Mouse (Mus musculus): Measurements from ENCODE around the gene Slc44a2. TPM values are rescaled to one million over a fixed set of nuclear protein-coding genes. Genes with fewer than 3 reads are reported as not detected.
"Not testable (repeated sequence)": the region's sequence is repeated elsewhere in the genome, so short reads cannot be mapped to it uniquely, and the experiment has no call there.

The Slc44a2 gene
- polyA plus RNA-seq, 1 experiment from 2014 or later = 86.0 TPM

- H3K9ac ChIP-seq (replicated peaks; ENCODE audit: low read length) = no peak overlapping the region
- peaks cover 4% of the 10 kb centered on the region; the same call in 1 of the 2 replicates for H3K4me1 ChIP-seq (ENCODE audit: control insufficient read depth, insufficient read depth, low read length)
- no peak overlapping the region for H3K4me2 ChIP-seq (ENCODE audit: low read depth, low read length)
- H3K4me3 ChIP-seq (ENCODE audit: low read depth, low read length) = no peak overlapping the region; the same call in 1 of the 2 replicates
- H3K36me3 ChIP-seq (replicated peaks; ENCODE audit: control insufficient read depth, insufficient read depth, low read depth, low read length) = no peaks in the 10 kb centered on the region; the same call in 1 of the 2 replicates
- no peaks in the 10 kb centered on the region for H3K27me3 ChIP-seq (ENCODE audit: control insufficient read depth, insufficient read depth, low read length)
- H3K9me3 ChIP-seq (replicated peaks; ENCODE audit: control insufficient read depth, low read length) = no peaks in the 10 kb centered on the region
- 83% methylated on average over 2 of the region's 2 CpGs for WGBS
- no peak overlapping the region for H3K27ac ChIP-seq (replicated peaks; ENCODE audit: low read depth, low read length)
- ATAC-seq (replicated peaks; ENCODE audit: insufficient number of reproducible peaks, low FRiP score, low TSS enrichment, low read depth) = no peak
- DNase-seq (ENCODE audit: low spot score) = no peak
Measured at GRCm38 (mm10) chr9:21289337-21289671, 31.2 kb upstream of the Slc44a2 start.

- peak; percentile 49 for DNase-seq (ENCODE audit: low spot score)
- Histone ChIP-seq H3K4me3 (ENCODE audit: low read depth, low read length) (peak overlapping the region; percentile 78), H3K27me3 (ENCODE audit: control insufficient read depth, insufficient read depth, low read length) (no peaks in the 10 kb centered on the region), H3K4me2 (ENCODE audit: low read depth, low read length) (peak overlapping the region; percentile 68), H3K4me1 (ENCODE audit: control insufficient read depth, insufficient read depth, low read length) (peaks cover 4% of the 10 kb centered on the region; the same call in 1 of the 2 replicates), H3K9ac (replicated peaks; ENCODE audit: low read length) (peak overlapping the region; percentile 85), H3K36me3 (replicated peaks; ENCODE audit: control insufficient read depth, insufficient read depth, low read depth, low read length) (no peaks in the 10 kb centered on the region), H3K9me3 (replicated peaks; ENCODE audit: control insufficient read depth, low read length) (no peaks in the 10 kb centered on the region), H3K27ac (replicated peaks; ENCODE audit: low read depth, low read length) (peak overlapping the region; percentile 23; the same call in 1 of the 2 replicates)
- under 1% methylated on average over 20 of the region's 20 CpGs for WGBS
- no peak for ATAC-seq (replicated peaks; ENCODE audit: insufficient number of reproducible peaks, low FRiP score, low TSS enrichment, low read depth)
Measured at GRCm38 (mm10) chr9:21290589-21290988, 29.9 kb upstream of the Slc44a2 start.

GRCm38 (mm10) chr9:21291022-21291787, 29.3 kb upstream of the Slc44a2 start, which contains the start of gene Cdkn2d:
Gene Cdkn2d, minus strand, starts transcription at chr9:21291407.
- Histone ChIP-seq H3K9me3 (replicated peaks; ENCODE audit: control insufficient read depth, low read length) (no peaks in the 10 kb centered on the region), H3K9ac (replicated peaks; ENCODE audit: low read length) (peak within 1 kb of the TSS; percentile 85), H3K4me3 (ENCODE audit: low read depth, low read length) (peak within 1 kb of the TSS; percentile 78), H3K27me3 (ENCODE audit: control insufficient read depth, insufficient read depth, low read length) (no peaks in the 10 kb centered on the region), H3K36me3 (replicated peaks; ENCODE audit: control insufficient read depth, insufficient read depth, low read depth, low read length) (no peaks in the 10 kb centered on the region), H3K4me1 (ENCODE audit: control insufficient read depth, insufficient read depth, low read length) (peaks cover 4% of the 10 kb centered on the region; the same call in 1 of the 2 replicates), H3K27ac (replicated peaks; ENCODE audit: low read depth, low read length) (peak within 1 kb of the TSS; percentile 86), H3K4me2 (ENCODE audit: low read depth, low read length) (peak within 1 kb of the TSS; percentile 68)
- peak; percentile 98 for ATAC-seq (replicated peaks; ENCODE audit: insufficient number of reproducible peaks, low FRiP score, low TSS enrichment, low read depth)
- DNase-seq (ENCODE audit: low spot score) = peak; percentile 100
- WGBS = under 1% methylated on average over 51 of the region's 51 CpGs

- Histone ChIP-seq H3K4me3 (ENCODE audit: low read depth, low read length) (peak overlapping the region; percentile 28), H3K9ac (replicated peaks; ENCODE audit: low read length) (peak overlapping the region; percentile 51), H3K27ac (replicated peaks; ENCODE audit: low read depth, low read length) (peak overlapping the region; percentile 86)
- H3K27me3 ChIP-seq (ENCODE audit: control insufficient read depth, insufficient read depth, low read length); H3K4me2 ChIP-seq (ENCODE audit: low read depth, low read length); H3K4me1 ChIP-seq (ENCODE audit: control insufficient read depth, insufficient read depth, low read length); H3K36me3 ChIP-seq (replicated peaks; ENCODE audit: control insufficient read depth, insufficient read depth, low read depth, low read length); H3K9me3 ChIP-seq (replicated peaks; ENCODE audit: control insufficient read depth, low read length); ATAC-seq (replicated peaks; ENCODE audit: insufficient number of reproducible peaks, low FRiP score, low TSS enrichment, low read depth): not testable (repeated sequence)
- DNase-seq (ENCODE audit: low spot score) = peak; percentile 31
- 20% methylated on average over 7 of the region's 7 CpGs for WGBS
Measured at GRCm38 (mm10) chr9:21291868-21292267, 28.6 kb upstream of the Slc44a2 start.

- DNase-seq (ENCODE audit: low spot score) (no peak), ATAC-seq (replicated peaks; ENCODE audit: insufficient number of reproducible peaks, low FRiP score, low TSS enrichment, low read depth) (no peak)
- H3K4me1 ChIP-seq (ENCODE audit: control insufficient read depth, insufficient read depth, low read length) = no peaks in the 10 kb centered on the region; the same call in 1 of the 2 replicates
- no peak overlapping the region for H3K27ac ChIP-seq (replicated peaks; ENCODE audit: low read depth, low read length)
- no peak overlapping the region for H3K4me2 ChIP-seq (ENCODE audit: low read depth, low read length)
- no peaks in the 10 kb centered on the region for H3K9me3 ChIP-seq (replicated peaks; ENCODE audit: control insufficient read depth, low read length)
- no peaks in the 10 kb centered on the region for H3K27me3 ChIP-seq (ENCODE audit: control insufficient read depth, insufficient read depth, low read length)
- H3K36me3 ChIP-seq (replicated peaks; ENCODE audit: control insufficient read depth, insufficient read depth, low read depth, low read length) = no peaks in the 10 kb centered on the region
- no peak overlapping the region for H3K4me3 ChIP-seq (ENCODE audit: low read depth, low read length)
- no peak overlapping the region for H3K9ac ChIP-seq (replicated peaks; ENCODE audit: low read length)
- WGBS = 87% methylated on average over 3 of the region's 3 CpGs
Measured at GRCm38 (mm10) chr9:21292271-21292670, 28.2 kb upstream of the Slc44a2 start.

- no peaks in the 10 kb centered on the region for H3K36me3 ChIP-seq (replicated peaks; ENCODE audit: control insufficient read depth, insufficient read depth, low read depth, low read length)
- DNase-seq (ENCODE audit: low spot score) (no peak), ATAC-seq (replicated peaks; ENCODE audit: insufficient number of reproducible peaks, low FRiP score, low TSS enrichment, low read depth) (no peak)
- no peaks in the 10 kb centered on the region for H3K9me3 ChIP-seq (replicated peaks; ENCODE audit: control insufficient read depth, low read length)
- no peak overlapping the region for H3K4me2 ChIP-seq (ENCODE audit: low read depth, low read length)
- H3K27ac ChIP-seq (replicated peaks; ENCODE audit: low read depth, low read length) = no peak overlapping the region
- H3K4me3 ChIP-seq (ENCODE audit: low read depth, low read length) = no peak overlapping the region
- H3K9ac ChIP-seq (replicated peaks; ENCODE audit: low read length) = no peak overlapping the region
- H3K27me3 ChIP-seq (ENCODE audit: control insufficient read depth, insufficient read depth, low read length) = no peaks in the 10 kb centered on the region
- WGBS = 88% methylated on average over 10 of the region's 10 CpGs
- no peaks in the 10 kb centered on the region for H3K4me1 ChIP-seq (ENCODE audit: control insufficient read depth, insufficient read depth, low read length)
Measured at GRCm38 (mm10) chr9:21299014-21299413, 21.5 kb upstream of the Slc44a2 start.

- no peaks in the 10 kb centered on the region for H3K27me3 ChIP-seq (ENCODE audit: control insufficient read depth, insufficient read depth, low read length)
- DNase-seq (ENCODE audit: low spot score) (no peak), ATAC-seq (replicated peaks; ENCODE audit: insufficient number of reproducible peaks, low FRiP score, low TSS enrichment, low read depth) (no peak)
- no peak overlapping the region for H3K4me3 ChIP-seq (ENCODE audit: low read depth, low read length)
- no peaks in the 10 kb centered on the region for H3K9me3 ChIP-seq (replicated peaks; ENCODE audit: control insufficient read depth, low read length)
- 83% methylated on average over 7 of the region's 7 CpGs for WGBS
- no peak overlapping the region for H3K4me2 ChIP-seq (ENCODE audit: low read depth, low read length)
- no peaks in the 10 kb centered on the region for H3K36me3 ChIP-seq (replicated peaks; ENCODE audit: control insufficient read depth, insufficient read depth, low read depth, low read length)
- H3K4me1 ChIP-seq (ENCODE audit: control insufficient read depth, insufficient read depth, low read length) = no peaks in the 10 kb centered on the region
- H3K27ac ChIP-seq (replicated peaks; ENCODE audit: low read depth, low read length) = no peak overlapping the region
- H3K9ac ChIP-seq (replicated peaks; ENCODE audit: low read length) = no peak overlapping the region
Measured at GRCm38 (mm10) chr9:21305065-21305464, 15.4 kb upstream of the Slc44a2 start.

- Histone ChIP-seq H3K4me2 (ENCODE audit: low read depth, low read length) (no peak overlapping the region), H3K36me3 (replicated peaks; ENCODE audit: control insufficient read depth, insufficient read depth, low read depth, low read length) (no peaks in the 10 kb centered on the region), H3K4me1 (ENCODE audit: control insufficient read depth, insufficient read depth, low read length) (no peaks in the 10 kb centered on the region), H3K27me3 (ENCODE audit: control insufficient read depth, insufficient read depth, low read length) (peaks cover 13% of the 10 kb centered on the region), H3K9ac (replicated peaks; ENCODE audit: low read length) (no peak overlapping the region), H3K9me3 (replicated peaks; ENCODE audit: control insufficient read depth, low read length) (no peaks in the 10 kb centered on the region), H3K4me3 (ENCODE audit: low read depth, low read length) (no peak overlapping the region), H3K27ac (replicated peaks; ENCODE audit: low read depth, low read length) (no peak overlapping the region)
- DNase-seq (ENCODE audit: low spot score) = no peak
- ATAC-seq (replicated peaks; ENCODE audit: insufficient number of reproducible peaks, low FRiP score, low TSS enrichment, low read depth) = no peak
- WGBS = 79% methylated on average over 15 of the region's 15 CpGs
Measured at GRCm38 (mm10) chr9:21309150-21309741, 11.3 kb upstream of the Slc44a2 start.

Measured in embryonic facial prominence, embryonic 11.5 days (tissue).